Mouse (Mus musculus) C2C12 (cell line): Measurements from ENCODE around the gene Plagl1.

Experiments used
- CEBPB ChIP-seq: IDR thresholded peaks from one replicate; pipeline ENCODE4 v1.6.1; 2011; ENCODE audit warnings: low read depth, mild to moderate bottlenecking, control low read depth, moderate library complexity
- CTCF ChIP-seq: IDR thresholded peaks from one replicate; pipeline ENCODE4 v1.5.1; 2011; ENCODE audit not compliant: control insufficient read depth, insufficient read depth, insufficient read length
- FOSL1 ChIP-seq: IDR thresholded peaks from one replicate; pipeline ENCODE4 v1.8.0; 2011; ENCODE audit warnings: mild to moderate bottlenecking, low read length; ENCODE audit not compliant: poor library complexity, insufficient read depth, severe bottlenecking
- MAX ChIP-seq: IDR thresholded peaks from one replicate; pipeline ENCODE4 v1.6.1; 2011; ENCODE audit warnings: mild to moderate bottlenecking, control low read depth
- MYOD1 ChIP-seq: IDR thresholded peaks from one replicate; pipeline ENCODE4 v1.6.1; 2011; ENCODE audit warnings: low read depth; ENCODE audit not compliant: control insufficient read depth, insufficient read length
- MYOG ChIP-seq: IDR thresholded peaks from one replicate; pipeline ENCODE4 v1.6.1; 2011; ENCODE audit not compliant: control insufficient read depth, insufficient read length; ENCODE audit errors: extremely low read depth
- USF1 ChIP-seq: IDR thresholded peaks from one replicate; pipeline ENCODE4 v1.6.1; 2011; ENCODE audit warnings: low read depth, mild to moderate bottlenecking, control low read depth, moderate library complexity

DNA sequence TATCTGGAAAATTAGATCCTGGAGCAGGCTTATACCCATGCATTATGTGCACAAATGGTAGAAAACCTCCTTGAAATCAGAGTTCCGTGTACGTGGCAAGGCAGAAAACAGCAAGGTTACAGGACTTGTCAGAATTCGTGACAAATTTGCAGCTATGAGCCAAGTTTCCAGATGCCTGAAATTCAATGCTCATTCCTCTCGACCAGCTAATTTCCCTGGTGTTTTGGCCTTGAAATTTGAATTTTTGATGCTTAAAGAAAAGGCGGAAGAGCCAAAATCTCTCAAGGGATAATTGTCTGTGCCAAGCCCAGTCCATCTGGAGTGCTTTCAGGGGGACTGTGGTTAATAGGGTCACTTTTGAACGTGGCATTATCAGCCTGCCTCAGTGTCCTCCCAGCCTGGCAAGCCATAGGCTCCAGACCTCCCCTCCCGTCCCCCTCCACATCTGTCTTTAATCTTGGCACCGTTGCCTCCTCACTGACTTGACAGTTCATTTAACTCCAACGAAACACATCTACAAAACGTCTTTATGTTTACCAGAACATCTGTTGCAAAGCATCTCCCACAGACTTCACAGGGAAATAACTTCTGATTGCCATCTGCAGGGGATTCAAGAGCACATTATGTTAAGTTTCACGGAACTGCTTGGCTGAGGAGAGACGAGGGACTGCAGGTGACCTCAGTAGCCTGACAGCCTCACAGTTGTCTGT lies 110.6 kb downstream of the Plagl1 start:
- TF ChIP-seq CTCF, result no peak
- TF ChIP-seq MYOD1, result no peak
- no peak for TF ChIP-seq MAX
- TF ChIP-seq CEBPB, result no peak
- TF ChIP-seq FOSL1, result no peak
- TF ChIP-seq MYOG, result no peak
- no peak for TF ChIP-seq USF1
